Mouse (Mus musculus) heart, postnatal 0 days (tissue): ENCODE results near the gene 9930022D16Rik.

Experiments
- CTCF ChIP-seq: IDR thresholded peaks from 2 replicates; pipeline ENCODE4 v1.5.1; 2016; ENCODE audit warnings: antibody characterized with exemption, control low read depth, low read depth
- EP300 ChIP-seq: IDR thresholded peaks from 2 replicates; pipeline ENCODE4 v1.6.1; 2016; ENCODE audit warnings: antibody characterized with exemption, low read depth

DNA sequence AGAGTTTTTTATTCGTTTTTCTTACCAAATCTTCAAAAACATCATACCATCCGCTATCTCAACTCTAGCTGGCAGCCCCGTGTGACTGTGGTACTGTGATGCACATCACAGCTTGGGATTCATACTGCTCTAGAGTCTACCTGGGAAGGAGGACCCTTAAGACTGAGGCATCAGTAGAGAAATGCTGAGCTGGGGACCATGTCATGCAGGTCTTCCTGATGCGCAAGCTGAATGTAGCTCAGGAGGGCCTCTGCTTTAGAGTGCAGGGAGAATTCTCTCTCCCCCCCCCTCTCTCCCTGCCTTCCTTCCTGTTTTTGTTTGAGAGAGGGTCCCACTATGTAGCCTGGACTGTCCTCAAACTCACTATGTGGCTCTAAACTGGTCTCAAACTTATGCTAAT is 26.9 kb downstream of the 9930022D16Rik start:
- TF ChIP-seq CTCF, result no peak
- no peak for TF ChIP-seq EP300
